Mouse (Mus musculus) adrenal gland, postnatal 14 days (tissue): Measurements from ENCODE around the gene Prl3c1. TPM values are rescaled to one million over a fixed set of nuclear protein-coding genes. Genes with fewer than 3 reads are reported as not detected.
"Not testable (repeated sequence)": the region's sequence is repeated elsewhere in the genome, so short reads cannot be mapped to it uniquely, and the experiment has no call there.

Experiments
- DNase-seq: peaks from one replicate; pipeline ENCODE4 v3.0.0; 2021; ENCODE audit warnings: mixed read lengths
- long read RNA-seq, 2 experiments: library from polyadenylated mRNA; stranded (forward); transcript quantifications; one replicate each; pipeline ENCODE4 v2.0.0; 2021
- total RNA-seq: library from RNA; stranded (reverse); gene quantifications from 2 replicates; pipeline ENCODE4 v1.2.3, GENCODE M21; 2021

The Prl3c1 gene
- not detected in 2 replicates for total RNA-seq
- long read RNA-seq, experiment 1, result 0 reads
- long read RNA-seq, experiment 2, result 0 reads

DNA sequence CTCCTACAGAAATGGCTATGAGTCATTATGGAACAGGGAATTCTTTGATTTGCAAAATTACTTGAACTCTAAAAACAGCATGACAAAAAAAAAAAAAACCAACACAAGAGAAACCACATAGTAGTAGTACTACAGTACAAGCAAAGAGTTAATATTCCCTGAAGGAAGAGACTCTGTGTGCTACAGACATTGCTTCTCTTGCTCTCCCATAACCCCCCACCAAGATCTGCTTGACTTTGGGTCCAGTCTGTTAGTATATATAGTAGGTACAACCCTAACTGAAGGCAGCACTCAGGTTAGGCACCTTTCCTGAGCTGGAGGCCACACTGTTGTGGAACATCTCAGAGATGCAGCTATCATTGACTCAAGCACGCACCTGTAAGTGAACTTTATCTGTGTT lies at the start of gene Prl3c1:
Gene Prl3c1, plus strand, starts transcription at position 301 of the 400 bp plus-strand sequence.
- DNase-seq, result no peak

GRCm38 (mm10) chr13:27148264-27148663 lies 48.2 kb upstream of the Prl3c1 start:
- no peak for DNase-seq

GRCm38 (mm10) chr13:27156490-27156889 lies 40.0 kb upstream of the Prl3c1 start, which contains the start of gene Prl3d3:
Gene Prl3d3 (plus strand): TSS chr13:27156790.
- DNase-seq, result not testable (repeated sequence)

- DNase-seq, result no peak
These were observed 45.1 kb downstream of the Prl3c1 start, which contains the start of gene Prl3b1 for GRCm38 (mm10) chr13:27241547-27241946. Gene Prl3b1 (plus strand): TSS chr13:27241847.

Other genes with a start within 250 kb of the Prl3c1 start
- not detected in 2 replicates for gene Prl, start 139.1 kb upstream of the Prl3c1 start, total RNA-seq
- gene Prl3d1, start 102.5 kb upstream of the Prl3c1 start, total RNA-seq, result not detected in 2 replicates
- gene Prl3d2, start 75.0 kb upstream of the Prl3c1 start, total RNA-seq, result not detected in 2 replicates
- not detected in 2 replicates for gene Prl3d3, start 39.9 kb upstream of the Prl3c1 start, total RNA-seq
- gene Prl3b1, start 45.2 kb downstream of the Prl3c1 start, total RNA-seq, result not detected in 2 replicates
- gene Prl3a1, start 62.8 kb downstream of the Prl3c1 start, total RNA-seq, result not detected in 2 replicates
- gene Prl6a1, start 116.0 kb downstream of the Prl3c1 start, total RNA-seq, result not detected in 2 replicates
- gene Prl8a2, start 149.0 kb downstream of the Prl3c1 start, total RNA-seq, result 0.41 and 1.5 TPM in 2 replicates
- gene Prl2b1, start 194.2 kb downstream of the Prl3c1 start, total RNA-seq, result not detected in 2 replicates
- not detected in 2 replicates for gene Prl8a6, start 242.0 kb downstream of the Prl3c1 start, total RNA-seq